Comparison of ENCODE assay signal across 15 mouse cellular contexts in genomic region chr12:53985851-53986842, GRCm38 (mm10).
"Had no signal": no experiment of that assay in that cellular context is flagged by ENCODE, and none has a peak within 500 bp of the region (broad histone marks: within the 10 kb centered on the region; RNA-seq: fewer than 3 reads in every experiment).

No protein-coding gene starts in this region.

- ATAC-seq: lung, postnatal 0 days; midbrain, embryonic 15.5 days had no signal

- DNase-seq: kidney, postnatal 10 days; kidney, postnatal 4 days; lung, adult 2 months; lung, postnatal 36 days; right cerebral cortex, postnatal 4 days; spleen, adult 18-20 months; thymus, adult 18-20 months; thymus, postnatal 14 days had no signal

- H3K9me3 ChIP-seq: limb, embryonic 10.5 days; liver, embryonic 15.5 days; midbrain, embryonic 15.5 days; neural tube, embryonic 12.5 days had no signal

- H3K4me2 ChIP-seq: liver, embryonic 11.5 days; liver, embryonic 15.5 days; midbrain, embryonic 15.5 days; neural tube, embryonic 12.5 days had no signal

- H3K4me1 ChIP-seq: liver, embryonic 15.5 days; midbrain, embryonic 15.5 days had no signal

- H3K4me3 ChIP-seq: left cerebral cortex, adult 2 months; limb, embryonic 10.5 days; liver, embryonic 15.5 days; midbrain, embryonic 15.5 days; neural tube, embryonic 12.5 days had no signal

- H3K9ac ChIP-seq: liver, embryonic 15.5 days; midbrain, embryonic 15.5 days; neural tube, embryonic 12.5 days had no signal

- H3K36me3 ChIP-seq: limb, embryonic 10.5 days; liver, embryonic 15.5 days; midbrain, embryonic 15.5 days; neural tube, embryonic 12.5 days had no signal

- H3K27me3 ChIP-seq: liver, embryonic 15.5 days; midbrain, embryonic 15.5 days; neural tube, embryonic 12.5 days had no signal

- H3K27ac ChIP-seq: left cerebral cortex, adult 2 months; limb, embryonic 10.5 days; liver, embryonic 15.5 days; midbrain, embryonic 15.5 days; neural tube, embryonic 12.5 days had no signal
